Mouse (Mus musculus): ENCODE data around the gene Abcc4. TPM values are rescaled to one million over a fixed set of nuclear protein-coding genes. Genes with fewer than 3 reads are reported as not detected.

The Abcc4 gene
- total and polyA plus RNA-seq, 3 experiments, result 10.4 to 28.7 (median 26.5) TPM

DNA sequence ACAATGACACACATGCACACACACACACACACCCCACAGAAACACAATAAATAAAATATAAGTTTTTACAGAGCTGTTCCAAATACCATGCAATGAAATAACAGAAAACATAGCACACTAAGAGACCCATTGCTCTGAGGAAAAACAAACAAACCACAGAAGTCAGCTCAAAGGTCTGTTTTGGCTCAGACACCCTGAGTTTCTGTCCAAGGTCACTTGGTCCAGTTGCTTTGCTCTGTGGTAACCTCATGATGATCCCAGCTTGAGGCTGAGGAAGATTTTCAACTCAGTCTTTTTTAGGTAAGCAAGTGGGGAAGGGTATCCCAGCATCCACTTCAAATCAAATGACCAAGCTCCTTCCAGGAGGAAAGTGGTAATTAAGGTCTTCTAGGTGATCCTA, 4.9 kb upstream of the Abcc4 start:
- dilution Hi-C loops (cut with MboI; ENCODE audit: extremely low pct_ligation_motif_present, extremely low pct_unique_long_range_greater_than_20kb, low sequenced_read_pairs), result no loop called here
- peaks cover 6 to 15% of the 10 kb centered on the region in 2 experiments for H3K4me1 ChIP-seq (ENCODE audit: control insufficient read depth in 1 of 2, insufficient read depth in 2 of 2)
- H3K4me3 ChIP-seq (replicated peaks in 1 of 3; ENCODE audit: low read depth in 2 of 3, low read length in 2 of 3, poor library complexity in 1 of 3), result no peak overlapping the region
- no peak overlapping the region for H3K4me2 ChIP-seq (ENCODE audit: insufficient read depth, low read depth, poor library complexity, severe bottlenecking)
- TF ChIP-seq HCFC1 (IDR thresholded peaks at IDR 0.05; ENCODE audit: low read depth, low read length), result no peak
- no peak for TF ChIP-seq EP300 (IDR thresholded peaks at IDR 0.05; ENCODE audit: low read length)
- no peak for TF ChIP-seq ELF1 (IDR thresholded peaks at IDR 0.05; ENCODE audit: low read depth, low read length)
- no peak for TF ChIP-seq PAX5 (IDR thresholded peaks at IDR 0.05; ENCODE audit: low read length)
- no peak for TF ChIP-seq MAX (IDR thresholded peaks at IDR 0.05; ENCODE audit: low read length)
- no peak for TF ChIP-seq TBP (conservative IDR thresholded peaks at IDR 0.05; ENCODE audit: low read depth, low read length)
- no peak for TF ChIP-seq ZNF384 (IDR thresholded peaks at IDR 0.05; ENCODE audit: low read depth, low read length)
- TF ChIP-seq USF2 (conservative IDR thresholded peaks at IDR 0.05; ENCODE audit: low read depth, low read length), result no peak
- TF ChIP-seq UBTF (IDR thresholded peaks at IDR 0.05; ENCODE audit: low read depth, low read length), result no peak
- no peak for TF ChIP-seq USF1 (IDR thresholded peaks at IDR 0.05; ENCODE audit: low read depth, low read length)
- no peak for TF ChIP-seq CHD2 (IDR thresholded peaks at IDR 0.05; ENCODE audit: low read length)
- TF ChIP-seq MYC (IDR thresholded peaks at IDR 0.05; ENCODE audit: low read depth, low read length), result no peak
- DNase-seq (ENCODE audit: extremely low read depth), result no peak
- no peaks in the 10 kb centered on the region for H3K36me3 ChIP-seq (replicated peaks in 1 of 2; ENCODE audit: control insufficient read depth in 1 of 2, insufficient read depth in 1 of 2, low read length in 1 of 2)
- H3K27ac ChIP-seq (ENCODE audit: insufficient read depth, low read depth), result no peak overlapping the region
- in situ Hi-C loops (cut with MboI; ENCODE audit: low pct_ligation_motif_present, low pct_unique_long_range_greater_than_20kb, low sequenced_read_pairs), result no loop called here
- no peak overlapping the region for H3K9ac ChIP-seq (ENCODE audit: insufficient read depth, low read depth)
- H3K79me2 ChIP-seq (replicated peaks; ENCODE audit: control insufficient read depth, extremely low read depth, insufficient read depth, poor library complexity, severe bottlenecking), result no peaks in the 10 kb centered on the region
- no peaks in the 10 kb centered on the region for H3K9me3 ChIP-seq (replicated peaks; ENCODE audit: low read length)
- H3K27me3 ChIP-seq (replicated peaks), result no peaks in the 10 kb centered on the region

DNA sequence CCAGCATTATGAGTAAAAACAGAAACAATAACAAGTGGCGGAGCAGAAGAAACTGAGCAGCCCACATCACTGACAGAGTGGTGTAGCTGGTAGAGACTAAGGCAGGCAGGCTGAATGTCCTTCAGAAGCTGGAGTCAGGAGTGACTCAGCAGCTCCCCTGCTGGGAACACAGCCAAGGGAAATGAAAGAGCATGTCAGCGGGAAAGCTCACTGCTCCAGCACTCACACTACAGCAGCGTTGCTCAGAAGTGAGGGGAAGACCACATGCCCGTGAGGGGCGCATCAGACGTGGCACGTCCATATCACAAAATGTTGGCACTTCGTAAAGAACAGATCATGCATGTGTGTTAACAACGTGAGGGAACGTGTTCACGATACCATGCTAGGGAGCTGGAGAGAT, 3.7 kb upstream of the Abcc4 start:
- in situ Hi-C loops (cut with MboI; ENCODE audit: low pct_ligation_motif_present, low pct_unique_long_range_greater_than_20kb, low sequenced_read_pairs), result loop anchor here (10.0 kb wide), 1 partner anchor 55 kb away; no protein-coding TSS in a partner anchor
- no peak overlapping the region for H3K4me3 ChIP-seq (replicated peaks in 1 of 3; ENCODE audit: low read depth in 2 of 3, low read length in 2 of 3, poor library complexity in 1 of 3)

More for the DNA sequence above, 3.7 kb upstream of the Abcc4 start:
- Histone ChIP-seq H3K9me3 (replicated peaks; ENCODE audit: low read length) (no peaks in the 10 kb centered on the region), H3K36me3 (replicated peaks in 1 of 2; ENCODE audit: control insufficient read depth in 1 of 2, insufficient read depth in 1 of 2, low read length in 1 of 2) (no peaks in the 10 kb centered on the region), H3K27ac (ENCODE audit: insufficient read depth, low read depth) (no peak overlapping the region), H3K9ac (ENCODE audit: insufficient read depth, low read depth) (no peak overlapping the region), H3K27me3 (replicated peaks) (no peaks in the 10 kb centered on the region), H3K4me2 (ENCODE audit: insufficient read depth, low read depth, poor library complexity, severe bottlenecking) (no peak overlapping the region), H3K79me2 (replicated peaks; ENCODE audit: control insufficient read depth, extremely low read depth, insufficient read depth, poor library complexity, severe bottlenecking) (peaks cover 11% of the 10 kb centered on the region), H3K4me1 (ENCODE audit: control insufficient read depth in 1 of 2, insufficient read depth in 2 of 2) (peaks cover 6 to 21% of the 10 kb centered on the region in 2 experiments)
- dilution Hi-C loops (cut with MboI; ENCODE audit: extremely low pct_ligation_motif_present, extremely low pct_unique_long_range_greater_than_20kb, low sequenced_read_pairs), result no loop called here
- no peak for TF ChIP-seq KAT2A (IDR thresholded peaks at IDR 0.05; ENCODE audit: insufficient replicate concordance, low read length)
- no peak for TF ChIP-seq ZC3H11A (IDR thresholded peaks at IDR 0.05; ENCODE audit: low read depth, low read length)
- no peak for TF ChIP-seq BHLHE40 (IDR thresholded peaks at IDR 0.05; ENCODE audit: low read depth, low read length)
- TF ChIP-seq SMC3 (IDR thresholded peaks at IDR 0.05; ENCODE audit: low read depth, low read length), result peak; percentile 36
- TF ChIP-seq ETS1 (conservative IDR thresholded peaks at IDR 0.05; ENCODE audit: low read depth, low read length), result no peak
- TF ChIP-seq IRF4 (IDR thresholded peaks at IDR 0.05; ENCODE audit: low read depth, low read length), result 0 out of 2 replicates have a peak, but pooled peaks have one; percentile 28
- TF ChIP-seq ZNF384 (IDR thresholded peaks at IDR 0.05; ENCODE audit: low read depth, low read length), result no peak
- peak in 1 of 2 experiments; percentile 50; a peak in 2 of 4 replicates for TF ChIP-seq CTCF (conservative IDR thresholded peaks at IDR 0.05 in 1 of 2, IDR thresholded peaks at IDR 0.05 in 1 of 2; ENCODE audit: low read depth in 2 of 2, low read length in 2 of 2)
- TF ChIP-seq ELF1 (IDR thresholded peaks at IDR 0.05; ENCODE audit: low read depth, low read length), result no peak
- TF ChIP-seq ZKSCAN1 (IDR thresholded peaks at IDR 0.05; ENCODE audit: borderline replicate concordance, low read depth, low read length), result no peak
- no peak for TF ChIP-seq ZMIZ1 (IDR thresholded peaks at IDR 0.05; ENCODE audit: low read depth, low read length)
- TF ChIP-seq RAD21 (IDR thresholded peaks at IDR 0.05; ENCODE audit: low read depth, low read length), result peak; percentile 38
- no peak for TF ChIP-seq MAFK (IDR thresholded peaks at IDR 0.05; ENCODE audit: insufficient replicate concordance, low read length)
- TF ChIP-seq SIN3A (IDR thresholded peaks at IDR 0.05; ENCODE audit: low read length), result no peak
- no peak for TF ChIP-seq MAX (IDR thresholded peaks at IDR 0.05; ENCODE audit: low read length)
- no peak for TF ChIP-seq GABPA (IDR thresholded peaks at IDR 0.05; ENCODE audit: insufficient replicate concordance, low read depth, low read length)
- no peak for TF ChIP-seq TBP (conservative IDR thresholded peaks at IDR 0.05; ENCODE audit: low read depth, low read length)
- no peak for TF ChIP-seq USF1 (IDR thresholded peaks at IDR 0.05; ENCODE audit: low read depth, low read length)
- no peak for TF ChIP-seq RCOR1 (conservative IDR thresholded peaks at IDR 0.05; ENCODE audit: low read depth, low read length)
- no peak for TF ChIP-seq NRF1 (IDR thresholded peaks at IDR 0.05; ENCODE audit: low read depth, low read length)
- TF ChIP-seq POLR2A (IDR thresholded peaks at IDR 0.05; ENCODE audit: low read depth, low read length), result no peak
- no peak for DNase-seq (ENCODE audit: extremely low read depth)
